Mouse (Mus musculus): ENCODE results near the gene Reg3a. TPM values are rescaled to one million over a fixed set of nuclear protein-coding genes. Genes with fewer than 3 reads are reported as not detected.

The Reg3a gene
- polyA plus RNA-seq, 1 experiment from 2014 or later: not detected

Other genes starting within 250 kb of the Reg3a start
- gene Reg3b, start 10.1 kb upstream of the Reg3a start, polyA plus RNA-seq (2015; fragmentation: Nextera tagmentation; extraction: Ambion mirVana): 3.6 and 7.4 TPM in 2 replicates
- gene Reg3d, start 1.8 kb upstream of the Reg3a start, polyA plus RNA-seq (2015; fragmentation: Nextera tagmentation; extraction: Ambion mirVana): not detected in 2 replicates
- not detected in 2 replicates for gene Reg2, start 14.9 kb downstream of the Reg3a start, polyA plus RNA-seq (2015; fragmentation: Nextera tagmentation; extraction: Ambion mirVana)
- gene Reg1, start 42.0 kb downstream of the Reg3a start, polyA plus RNA-seq (2015; fragmentation: Nextera tagmentation; extraction: Ambion mirVana): not detected in 2 replicates
- gene Reg3g, start 88.2 kb downstream of the Reg3a start, polyA plus RNA-seq (2015; fragmentation: Nextera tagmentation; extraction: Ambion mirVana): not detected in 2 replicates